Mouse (Mus musculus): ENCODE results near the gene Tfb2m.

- TF ChIP-seq CTCF (IDR thresholded peaks at IDR 0.05; ENCODE audit: control insufficient read depth, insufficient read depth, low read length) (no peak), POLR2A (IDR thresholded peaks at IDR 0.05; ENCODE audit: borderline replicate concordance, control insufficient read depth, low read depth, low read length) (no peak)
Observed at GRCm38 (mm10) chr1:179568690-179569398, 22.8 kb upstream of the Tfb2m start.

Measured in bone marrow, adult 2 months (tissue).